Mouse (Mus musculus): ENCODE data around the gene Sox11. TPM values are rescaled to one million over a fixed set of nuclear protein-coding genes. Genes with fewer than 3 reads are reported as not detected.

Gene Sox11
- polyA plus RNA-seq, 1 experiment from 2014 or later: 37.5 TPM

DNA sequence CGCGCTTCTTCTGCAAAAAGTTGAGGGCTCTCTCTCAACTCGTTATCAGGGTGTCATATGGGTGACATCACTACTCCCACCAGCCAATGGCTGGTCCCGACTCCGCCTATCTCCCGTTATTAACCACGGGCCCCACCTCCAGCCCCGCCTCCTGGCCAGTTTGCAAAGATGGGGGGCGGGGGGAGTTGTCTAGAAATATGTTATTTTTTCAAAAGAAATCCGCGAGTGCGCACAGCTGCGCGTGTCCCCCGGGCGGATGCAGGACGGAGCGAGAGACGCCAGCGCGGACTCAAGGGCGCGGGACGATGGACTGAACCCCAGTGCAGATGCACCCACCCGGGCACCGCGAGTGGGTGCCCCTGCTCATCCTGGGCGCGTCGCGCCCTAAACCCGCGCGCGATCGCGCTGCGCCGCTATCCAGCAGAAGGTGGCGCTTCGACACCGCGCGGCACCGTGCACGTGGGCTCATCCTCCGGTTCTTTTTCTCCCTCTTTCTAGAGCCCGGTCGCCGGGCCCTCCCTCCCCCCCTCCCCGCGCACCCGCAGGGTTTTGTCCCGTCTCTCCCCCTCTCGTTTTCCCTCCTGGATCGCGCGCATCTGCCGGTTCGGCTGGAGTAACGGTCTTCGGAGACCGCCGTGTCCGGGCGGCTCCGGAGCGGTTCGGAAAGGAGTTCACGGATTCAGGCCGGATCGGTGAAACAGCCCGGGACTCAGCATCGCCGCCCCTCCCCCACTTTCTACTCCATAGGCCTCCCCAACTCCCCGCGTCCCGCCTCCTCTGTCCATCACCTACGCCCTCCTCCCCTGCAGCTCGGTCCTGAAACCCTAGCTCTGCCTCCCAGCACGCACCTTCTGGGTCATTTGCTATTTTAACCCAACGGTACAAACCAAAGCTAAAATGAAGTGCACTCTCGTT lies 574 bp upstream of the Sox11 start:
- WGBS: under 1% methylated on average over 70 of the region's 83 CpGs

DNA sequence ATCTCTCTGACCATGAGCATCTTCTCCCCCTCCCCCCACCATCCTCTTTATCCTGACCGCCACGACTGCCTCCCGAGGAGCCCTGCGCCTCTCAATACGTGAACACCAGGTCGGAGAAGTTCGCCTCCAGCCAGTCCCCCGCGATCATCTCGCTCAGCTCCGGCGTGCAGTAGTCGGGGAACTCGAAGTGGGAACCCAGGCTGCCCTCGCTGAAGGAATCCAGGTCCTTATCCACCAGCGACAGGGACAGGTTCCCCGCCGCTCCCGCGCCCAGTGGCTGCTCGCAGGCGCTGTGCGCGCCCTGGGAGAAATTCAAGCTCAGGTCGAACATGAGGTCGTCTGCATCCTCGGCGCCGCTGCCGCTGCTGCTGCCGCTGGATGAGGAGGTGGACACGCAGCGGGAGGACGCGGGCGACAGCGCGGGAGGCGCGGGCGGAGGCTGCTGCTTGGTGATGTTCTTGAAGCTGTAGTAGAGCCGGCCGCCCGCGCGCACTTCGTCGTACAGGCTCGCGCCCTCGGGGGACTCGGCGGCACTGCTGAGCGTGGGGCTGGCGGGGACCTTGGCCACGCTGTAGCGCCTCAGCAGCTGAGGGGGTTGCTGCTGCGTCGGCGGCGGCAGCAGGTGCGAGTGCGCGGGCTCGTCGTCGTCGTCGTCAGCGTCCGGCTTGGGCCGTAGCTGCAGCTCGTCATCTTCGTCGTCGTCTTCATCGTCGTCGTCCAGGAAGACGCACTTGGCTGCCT lies 1.1 kb downstream of the Sox11 start:
- under 1% methylated on average over 77 of the region's 80 CpGs for WGBS
- Histone ChIP-seq H3K27ac (peak overlapping the region; percentile 95), H3K4me2 (replicated peaks) (peak overlapping the region; percentile 89), H3K27me3 (replicated peaks) (no peaks in the 10 kb centered on the region), H3K9ac (peak overlapping the region; percentile 83), H3K36me3 (no peaks in the 10 kb centered on the region), H3K9me3 (no peaks in the 10 kb centered on the region), H3K4me1 (replicated peaks) (no peaks in the 10 kb centered on the region; the same call in 1 of the 2 replicates), H3K4me3 (replicated peaks) (peak overlapping the region; percentile 82)
- ATAC-seq: no peak

More for the DNA sequence above, 574 bp upstream of the Sox11 start:
- ATAC-seq: peak; percentile 92
- H3K9ac ChIP-seq: peak overlapping the region; percentile 83
- no peaks in the 10 kb centered on the region for H3K4me1 ChIP-seq (replicated peaks)
- peak overlapping the region; percentile 89 for H3K4me2 ChIP-seq (replicated peaks)
- H3K27ac ChIP-seq: peak overlapping the region; percentile 95
- no peaks in the 10 kb centered on the region for H3K36me3 ChIP-seq
- peak overlapping the region; percentile 82 for H3K4me3 ChIP-seq (replicated peaks)
- H3K27me3 ChIP-seq (replicated peaks): no peaks in the 10 kb centered on the region
- H3K9me3 ChIP-seq: no peaks in the 10 kb centered on the region

DNA sequence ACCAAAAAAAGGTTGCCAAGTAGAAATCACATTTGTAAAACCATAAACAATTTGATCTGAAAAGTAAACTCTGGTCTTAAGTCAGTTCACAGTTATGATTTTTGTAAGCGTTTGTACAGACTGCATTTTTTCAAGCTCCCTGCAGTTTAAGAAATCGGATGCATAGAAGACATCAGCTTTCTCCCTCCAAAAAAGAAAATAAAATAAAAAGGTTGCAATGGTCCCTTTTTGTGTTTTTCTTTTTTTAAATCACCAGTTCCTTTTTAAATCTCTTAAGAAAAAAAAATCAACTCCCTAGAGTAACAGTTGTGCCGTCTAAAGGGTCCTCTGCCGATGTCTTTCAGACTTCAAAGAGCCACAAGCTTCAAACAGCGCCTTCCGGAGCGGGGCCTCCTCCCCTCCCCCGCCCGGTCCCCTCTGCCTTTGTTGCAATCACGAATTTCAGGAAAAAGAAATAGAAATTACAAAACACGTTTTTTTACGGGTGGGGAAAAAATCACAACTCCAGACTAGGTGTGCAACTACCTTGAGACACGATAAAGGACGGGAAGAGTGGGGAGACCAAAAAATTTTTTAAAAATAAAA lies 1.8 kb downstream of the Sox11 start:
- peak overlapping the region; percentile 82 for H3K4me3 ChIP-seq (replicated peaks)
- peak overlapping the region; percentile 89 for H3K4me2 ChIP-seq (replicated peaks)
- no peaks in the 10 kb centered on the region for H3K9me3 ChIP-seq
- WGBS: under 1% methylated on average over 14 of the region's 14 CpGs
- H3K9ac ChIP-seq: peak overlapping the region; percentile 83
- H3K4me1 ChIP-seq (replicated peaks): no peaks in the 10 kb centered on the region; the same call in 1 of the 2 replicates
- H3K27me3 ChIP-seq (replicated peaks): no peaks in the 10 kb centered on the region
- no peaks in the 10 kb centered on the region for H3K36me3 ChIP-seq
- ATAC-seq: no peak
- 0 out of 2 replicates have a peak overlapping the region, but pooled peaks have one; percentile 95 for H3K27ac ChIP-seq

DNA sequence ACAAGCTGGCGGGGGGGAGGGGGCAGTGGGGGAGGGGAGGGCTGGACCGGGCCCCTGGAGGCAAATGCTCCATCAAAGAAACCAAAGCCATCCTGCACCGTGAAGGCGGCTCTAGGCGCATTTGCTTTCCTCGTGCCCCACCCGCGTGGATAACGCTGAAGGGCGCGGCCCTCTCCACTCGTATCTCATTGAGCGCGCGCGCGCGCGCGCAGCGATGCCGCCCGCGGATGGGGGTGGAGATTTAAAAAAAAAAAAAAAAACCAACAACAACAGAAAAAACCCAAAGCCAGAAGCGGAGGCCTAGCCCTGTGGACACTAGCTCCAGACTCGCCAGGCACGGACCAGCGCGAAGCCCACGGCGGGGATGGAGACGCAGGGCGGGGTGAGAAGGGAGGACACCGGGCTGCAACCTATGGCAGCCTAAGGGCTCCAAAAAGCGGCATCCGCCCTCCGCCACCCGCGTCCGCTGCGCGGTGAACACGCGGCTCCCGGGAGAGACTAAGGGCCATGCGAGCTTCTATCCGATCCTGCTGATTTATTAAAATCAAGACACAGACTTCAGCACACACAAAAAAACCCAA lies 3.1 kb downstream of the Sox11 start:
- Histone ChIP-seq H3K4me3 (replicated peaks) (peak overlapping the region; percentile 57), H3K27ac (peak overlapping the region; percentile 78), H3K4me2 (replicated peaks) (peak overlapping the region; percentile 87), H3K9ac (peak overlapping the region; percentile 79), H3K27me3 (replicated peaks) (no peaks in the 10 kb centered on the region), H3K36me3 (no peaks in the 10 kb centered on the region), H3K9me3 (no peaks in the 10 kb centered on the region), H3K4me1 (replicated peaks) (no peaks in the 10 kb centered on the region; the same call in 1 of the 2 replicates)
- ATAC-seq: no peak
- WGBS: under 1% methylated on average over 47 of the region's 47 CpGs

DNA sequence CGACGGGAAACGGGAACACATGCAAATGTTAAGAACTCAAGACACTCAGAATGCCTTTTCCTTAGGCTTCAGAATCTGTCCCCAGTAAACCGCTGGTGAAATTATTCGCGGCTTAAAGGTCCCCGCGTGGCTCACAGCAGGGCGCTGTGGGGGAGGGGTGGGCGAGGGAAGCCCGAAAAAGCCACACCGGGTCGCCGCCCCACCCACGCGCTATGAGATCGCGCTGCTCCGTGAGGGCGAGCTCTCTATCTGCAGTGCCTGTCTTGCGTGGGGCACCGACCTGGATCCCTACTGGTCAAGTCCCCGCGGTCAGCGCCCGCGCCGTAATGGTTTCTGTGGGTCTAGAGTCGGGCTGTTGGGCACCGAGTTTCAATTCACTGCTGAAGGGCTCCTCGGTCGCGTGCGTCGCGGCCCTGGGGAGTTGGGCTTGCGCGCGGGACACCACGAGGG lies 3.6 kb downstream of the Sox11 start:
- ATAC-seq: no peak
- Histone ChIP-seq H3K9ac (peak overlapping the region; percentile 79), H3K4me1 (replicated peaks) (no peaks in the 10 kb centered on the region; the same call in 1 of the 2 replicates), H3K27me3 (replicated peaks) (no peaks in the 10 kb centered on the region), H3K9me3 (no peaks in the 10 kb centered on the region), H3K27ac (peak overlapping the region; percentile 78), H3K36me3 (no peaks in the 10 kb centered on the region), H3K4me2 (replicated peaks) (peak overlapping the region; percentile 87), H3K4me3 (replicated peaks) (peak overlapping the region; percentile 57)
- WGBS: under 1% methylated on average over 40 of the region's 40 CpGs

DNA sequence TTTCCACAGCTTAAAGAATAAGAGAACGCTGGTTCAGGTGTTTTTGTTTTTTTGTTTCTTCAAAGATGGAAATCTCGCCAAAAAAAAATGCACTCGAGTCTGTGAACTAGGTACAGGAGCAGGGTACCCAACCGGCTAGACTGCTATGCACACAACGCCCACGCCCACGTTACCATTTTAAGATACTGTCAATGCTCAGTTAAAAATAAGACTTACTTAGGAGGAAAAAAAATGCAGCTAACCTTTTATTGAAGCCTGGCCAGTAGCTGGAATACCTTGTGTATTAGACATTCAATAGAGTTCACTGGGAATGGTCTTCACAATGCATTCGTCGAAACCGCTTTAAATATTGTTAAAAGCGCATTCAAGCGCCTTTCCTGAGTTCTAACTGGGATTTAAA lies 4.3 kb downstream of the Sox11 start:
- Histone ChIP-seq H3K4me1 (replicated peaks) (no peaks in the 10 kb centered on the region; the same call in 1 of the 2 replicates), H3K4me3 (replicated peaks) (peak overlapping the region; percentile 57), H3K36me3 (no peaks in the 10 kb centered on the region), H3K9me3 (no peaks in the 10 kb centered on the region), H3K27ac (no peak overlapping the region), H3K27me3 (replicated peaks) (no peaks in the 10 kb centered on the region), H3K4me2 (replicated peaks) (peak overlapping the region; percentile 87), H3K9ac (no peak overlapping the region)
- WGBS: 17% methylated on average over 12 of the region's 12 CpGs
- ATAC-seq: no peak

DNA sequence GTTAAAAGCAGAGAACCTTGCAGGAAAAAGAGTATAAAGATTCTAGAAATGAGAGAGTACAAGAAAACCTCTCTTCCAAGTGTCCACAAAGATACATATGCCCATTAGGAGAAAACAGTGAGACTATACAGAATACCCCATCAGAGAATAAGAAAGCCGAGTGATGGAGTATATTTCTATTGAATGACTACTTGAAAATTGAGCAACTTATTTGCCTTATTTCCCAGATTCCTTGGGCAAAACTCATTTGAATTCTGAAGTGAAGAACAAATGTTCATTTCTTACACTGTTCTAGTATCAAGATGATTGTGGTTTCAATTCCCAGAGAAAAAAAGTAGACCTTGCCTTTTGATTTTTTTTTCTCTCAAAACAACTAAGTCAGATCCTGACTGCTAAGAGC lies 4.9 kb downstream of the Sox11 start:
- H3K9me3 ChIP-seq: no peaks in the 10 kb centered on the region
- no peak overlapping the region for H3K4me3 ChIP-seq (replicated peaks)
- H3K27ac ChIP-seq: no peak overlapping the region
- ATAC-seq: no peak
- no peaks in the 10 kb centered on the region for H3K27me3 ChIP-seq (replicated peaks)
- peak overlapping the region; percentile 87 for H3K4me2 ChIP-seq (replicated peaks)
- H3K36me3 ChIP-seq: no peaks in the 10 kb centered on the region
- no peaks in the 10 kb centered on the region; the same call in 1 of the 2 replicates for H3K4me1 ChIP-seq (replicated peaks)
- WGBS: 30% methylated on average over 1 of the region's 1 CpGs
- H3K9ac ChIP-seq: no peak overlapping the region

DNA sequence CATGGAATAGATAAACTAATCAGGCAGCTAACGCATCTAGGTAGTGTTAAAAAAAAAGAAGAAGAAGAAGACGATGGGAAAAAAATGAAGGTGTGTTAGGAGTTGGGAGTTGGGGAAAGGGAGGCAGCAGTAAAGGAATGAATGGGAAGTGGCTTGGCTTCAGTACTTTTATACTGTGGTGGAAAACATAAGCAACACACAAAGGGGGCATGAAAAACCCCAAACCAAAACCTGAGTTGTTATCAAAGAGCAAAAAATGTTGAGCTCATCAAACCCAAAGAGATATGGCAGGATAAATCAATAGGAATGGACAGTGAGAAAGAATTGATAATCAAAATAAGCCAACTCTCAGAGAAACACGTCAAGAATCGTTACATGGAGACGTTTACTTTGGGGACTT lies 5.6 kb downstream of the Sox11 start:
- H3K36me3 ChIP-seq: no peaks in the 10 kb centered on the region
- H3K4me3 ChIP-seq (replicated peaks): no peak overlapping the region
- H3K4me2 ChIP-seq (replicated peaks): no peak overlapping the region; the same call in 1 of the 2 replicates
- no peak for ATAC-seq
- H3K9ac ChIP-seq: no peak overlapping the region
- H3K27ac ChIP-seq: no peak overlapping the region
- H3K27me3 ChIP-seq (replicated peaks): no peaks in the 10 kb centered on the region
- 47% methylated on average over 5 of the region's 5 CpGs for WGBS
- no peaks in the 10 kb centered on the region for H3K9me3 ChIP-seq
- no peaks in the 10 kb centered on the region; the same call in 1 of the 2 replicates for H3K4me1 ChIP-seq (replicated peaks)

DNA sequence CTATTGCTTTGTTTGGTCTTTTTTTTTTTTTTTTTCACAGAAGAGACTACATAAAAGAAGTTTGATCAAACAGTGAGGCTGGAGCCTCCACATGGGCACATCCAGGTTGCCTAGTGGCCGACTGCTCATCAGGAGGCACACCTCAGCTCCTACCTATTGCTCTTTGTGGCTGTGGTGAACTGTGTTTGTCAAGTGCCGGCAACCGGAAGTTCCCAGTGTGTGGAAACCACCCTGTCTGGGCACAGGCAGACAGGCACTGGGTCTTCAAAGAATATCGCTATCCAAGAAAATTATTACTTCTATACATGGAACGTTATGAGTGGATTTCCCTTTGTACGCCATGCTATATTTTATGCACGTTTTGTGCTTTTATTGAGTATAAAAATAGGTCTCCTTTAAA lies 6.0 kb downstream of the Sox11 start:
- 69% methylated on average over 7 of the region's 7 CpGs for WGBS
- Histone ChIP-seq H3K36me3 (no peaks in the 10 kb centered on the region), H3K9me3 (no peaks in the 10 kb centered on the region), H3K27me3 (replicated peaks) (no peaks in the 10 kb centered on the region), H3K4me3 (replicated peaks) (no peak overlapping the region), H3K27ac (no peak overlapping the region), H3K4me1 (replicated peaks) (no peaks in the 10 kb centered on the region; the same call in 1 of the 2 replicates), H3K4me2 (replicated peaks) (no peak overlapping the region), H3K9ac (no peak overlapping the region)
- no peak for ATAC-seq

DNA sequence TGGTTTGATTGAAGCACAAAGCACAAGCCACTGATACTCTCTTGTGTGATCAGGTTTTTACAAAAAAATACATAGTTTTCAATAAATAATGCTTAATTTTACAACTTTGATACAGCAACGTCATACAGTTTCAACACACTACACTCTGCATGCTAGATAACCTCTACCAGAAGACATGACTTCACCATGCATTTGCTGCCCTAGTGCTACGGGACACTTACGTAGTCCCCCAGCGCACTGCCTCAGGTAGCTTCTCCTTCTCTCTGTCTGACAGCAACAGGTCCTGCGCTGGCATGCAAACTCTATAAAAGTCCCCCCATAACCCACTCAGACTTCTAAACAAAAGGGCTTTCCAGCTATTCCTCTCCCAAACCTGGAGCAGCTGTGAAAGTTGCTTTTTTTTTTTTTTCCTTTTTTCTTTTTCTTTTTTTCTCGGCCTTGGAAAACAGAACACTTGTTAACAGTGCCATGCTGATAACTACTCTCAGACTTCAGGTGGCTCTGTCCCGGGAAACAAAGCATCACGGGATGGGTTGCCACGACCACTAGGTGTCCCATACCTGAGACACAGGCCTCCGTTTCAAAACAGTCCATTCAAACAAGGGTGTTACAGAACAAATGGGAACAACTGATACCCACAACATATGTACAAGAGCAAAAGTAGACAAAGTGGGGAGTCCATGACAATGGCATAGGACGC lies 6.9 kb downstream of the Sox11 start:
- H3K27me3 ChIP-seq (replicated peaks): no peaks in the 10 kb centered on the region
- no peak overlapping the region for H3K9ac ChIP-seq
- ATAC-seq: no peak
- no peaks in the 10 kb centered on the region; the same call in 1 of the 2 replicates for H3K4me1 ChIP-seq (replicated peaks)
- H3K27ac ChIP-seq: no peak overlapping the region
- no peaks in the 10 kb centered on the region for H3K9me3 ChIP-seq
- H3K4me3 ChIP-seq (replicated peaks): no peak overlapping the region
- 70% methylated on average over 11 of the region's 11 CpGs for WGBS
- H3K4me2 ChIP-seq (replicated peaks): no peak overlapping the region
- no peaks in the 10 kb centered on the region for H3K36me3 ChIP-seq

DNA sequence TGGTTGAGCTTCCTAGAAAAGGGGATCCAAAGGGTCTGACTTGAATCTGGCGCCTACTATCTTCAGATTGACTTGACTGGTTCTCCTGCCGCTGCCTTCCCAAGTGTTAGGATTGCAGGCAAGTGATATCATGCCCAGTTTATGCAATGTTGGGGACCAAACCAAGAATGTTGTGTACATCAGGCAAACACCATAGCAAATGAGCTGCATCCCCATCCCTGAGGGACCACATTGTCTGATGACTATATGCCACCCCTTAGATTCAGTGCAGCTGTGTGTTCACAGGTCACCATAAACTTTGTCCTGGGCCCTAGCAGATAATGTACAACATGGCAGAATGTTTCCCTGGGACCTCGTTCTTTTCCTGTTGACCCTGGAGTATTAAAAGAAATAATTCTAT lies 8.8 kb downstream of the Sox11 start:
- Histone ChIP-seq H3K4me1 (replicated peaks) (no peaks in the 10 kb centered on the region; the same call in 1 of the 2 replicates), H3K9me3 (no peaks in the 10 kb centered on the region)
- WGBS: 88% methylated on average over 3 of the region's 3 CpGs

More for the DNA sequence above, 8.8 kb downstream of the Sox11 start:
- H3K4me2 ChIP-seq (replicated peaks): no peak overlapping the region
- no peak for ATAC-seq
- H3K9ac ChIP-seq: no peak overlapping the region
- H3K4me3 ChIP-seq (replicated peaks): no peak overlapping the region
- no peaks in the 10 kb centered on the region for H3K27me3 ChIP-seq (replicated peaks)
- no peak overlapping the region for H3K27ac ChIP-seq
- no peaks in the 10 kb centered on the region for H3K36me3 ChIP-seq

All from intestine, embryonic 15.5 days (tissue).